Mouse (Mus musculus): Measurements from ENCODE around the gene Myo10. TPM values are rescaled to one million over a fixed set of nuclear protein-coding genes. Genes with fewer than 3 reads are reported as not detected.
"Not testable (repeated sequence)": the region's sequence is repeated elsewhere in the genome, so short reads cannot be mapped to it uniquely, and the experiment has no call there.

Myo10 gene
- total RNA-seq, 2 experiments from 2014 or later: 36.9 to 43.8 TPM

DNA sequence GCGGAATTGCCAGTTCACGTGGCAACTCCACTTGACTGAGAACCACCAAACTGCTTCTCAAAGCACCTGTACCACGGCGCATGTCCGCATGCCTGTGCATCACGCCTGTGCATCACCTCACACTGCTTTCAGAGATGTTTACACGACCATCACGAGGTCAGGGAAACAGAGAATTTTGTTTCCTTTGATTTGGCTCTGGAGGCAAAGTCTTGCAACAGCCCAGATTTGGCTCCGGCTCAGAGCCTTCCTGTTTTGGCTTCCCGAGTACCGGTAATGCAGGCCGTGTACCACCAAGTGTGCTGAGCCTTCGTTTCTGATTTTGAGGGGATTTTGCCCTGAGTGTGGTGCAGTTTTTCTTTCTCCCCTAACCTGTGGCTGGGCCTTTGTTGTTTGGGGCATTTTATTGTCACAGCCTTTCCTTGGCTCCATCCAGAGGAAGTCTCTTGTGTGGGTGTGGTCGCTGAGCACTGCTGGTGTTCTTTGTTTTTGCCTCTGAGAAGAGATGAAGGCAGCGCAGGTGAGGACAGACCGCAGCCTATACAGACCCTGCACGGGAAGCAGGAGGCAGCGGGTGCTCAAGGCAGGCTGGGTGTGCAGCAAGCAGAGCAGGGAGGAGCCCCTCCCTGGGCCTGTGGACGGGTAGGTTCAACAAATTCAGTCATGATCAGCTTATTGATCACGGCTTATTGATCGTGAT is 70.1 kb downstream of the Myo10 start:
- no peak for DNase-seq

DNA sequence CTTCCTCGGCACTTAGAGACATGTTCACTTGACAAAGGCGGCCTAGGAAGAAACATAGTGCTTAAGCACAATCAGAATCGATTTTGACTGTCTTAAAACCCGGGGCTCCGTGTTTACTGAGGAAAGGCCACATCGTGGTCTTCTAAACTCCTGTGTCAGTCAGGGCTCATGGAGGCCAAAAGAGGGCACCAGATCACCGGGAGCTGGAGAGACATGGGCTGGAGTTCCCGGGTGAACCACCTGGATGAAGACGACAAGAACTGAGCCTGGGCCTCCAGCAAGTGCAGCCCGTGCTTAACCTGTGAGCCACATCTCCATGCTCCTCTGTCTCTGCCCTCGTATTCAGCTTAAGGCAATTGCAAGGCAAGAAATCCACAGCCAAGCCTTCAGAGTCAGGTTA is 71.4 kb downstream of the Myo10 start:
- no peak for DNase-seq

DNA sequence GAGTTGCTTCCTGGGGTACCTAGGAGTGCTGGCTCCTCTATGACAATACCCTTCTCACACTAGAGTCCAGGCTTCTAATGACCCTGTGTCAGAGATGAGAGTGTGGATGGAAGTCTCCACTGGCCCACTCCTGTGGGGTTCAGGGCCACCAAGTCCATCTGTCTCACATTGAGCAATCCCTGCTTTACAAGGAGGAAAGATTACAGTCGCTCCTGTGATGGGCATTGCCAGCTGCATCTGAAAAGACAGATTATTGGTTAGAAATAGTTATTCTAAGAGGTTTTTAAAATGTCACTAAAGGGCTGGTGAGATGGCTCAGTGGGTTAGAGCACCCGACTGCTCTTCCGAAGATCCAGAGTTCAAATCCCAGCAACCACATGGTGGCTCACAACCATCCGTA is 72.4 kb downstream of the Myo10 start:
- no peak for DNase-seq

GRCm38 (mm10) chr15:25695253-25695652 is 72.9 kb downstream of the Myo10 start:
- DNase-seq: no peak

GRCm38 (mm10) chr15:25695883-25696282 is 73.6 kb downstream of the Myo10 start:
- DNase-seq: no peak

GRCm38 (mm10) chr15:25696660-25697059 is 74.3 kb downstream of the Myo10 start:
- DNase-seq: no peak

DNA sequence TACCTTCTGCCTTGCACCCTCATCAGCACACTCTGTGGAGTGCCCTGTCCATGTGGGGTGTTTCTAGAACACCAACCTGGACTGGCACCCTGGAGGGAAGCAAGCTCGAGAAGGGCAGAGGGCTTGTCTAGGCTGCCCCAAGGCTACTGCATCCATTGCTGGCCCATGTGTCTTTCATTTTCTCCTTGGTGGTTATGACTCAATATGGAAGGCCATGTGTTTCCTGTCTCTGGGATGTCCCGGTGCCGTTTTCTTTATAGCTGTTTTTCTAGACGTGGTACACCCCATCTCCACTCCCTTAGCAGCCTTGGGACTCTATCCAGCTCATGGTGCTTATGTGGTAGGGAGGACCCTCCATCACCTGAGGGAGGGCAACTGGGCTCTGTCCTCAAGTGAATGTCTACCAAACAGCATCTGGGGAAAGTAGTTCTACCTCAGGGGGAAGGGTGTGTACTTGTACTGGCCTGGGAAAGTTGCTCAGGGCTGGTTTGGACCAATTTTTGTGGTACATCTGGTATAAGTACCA is 76.8 kb downstream of the Myo10 start:
- DNase-seq: no peak

GRCm38 (mm10) chr15:25702602-25703001 is 80.3 kb downstream of the Myo10 start:
- no peak for DNase-seq

- DNase-seq: no peak
Measured at GRCm38 (mm10) chr15:25704809-25705585, 82.7 kb downstream of the Myo10 start.

DNA sequence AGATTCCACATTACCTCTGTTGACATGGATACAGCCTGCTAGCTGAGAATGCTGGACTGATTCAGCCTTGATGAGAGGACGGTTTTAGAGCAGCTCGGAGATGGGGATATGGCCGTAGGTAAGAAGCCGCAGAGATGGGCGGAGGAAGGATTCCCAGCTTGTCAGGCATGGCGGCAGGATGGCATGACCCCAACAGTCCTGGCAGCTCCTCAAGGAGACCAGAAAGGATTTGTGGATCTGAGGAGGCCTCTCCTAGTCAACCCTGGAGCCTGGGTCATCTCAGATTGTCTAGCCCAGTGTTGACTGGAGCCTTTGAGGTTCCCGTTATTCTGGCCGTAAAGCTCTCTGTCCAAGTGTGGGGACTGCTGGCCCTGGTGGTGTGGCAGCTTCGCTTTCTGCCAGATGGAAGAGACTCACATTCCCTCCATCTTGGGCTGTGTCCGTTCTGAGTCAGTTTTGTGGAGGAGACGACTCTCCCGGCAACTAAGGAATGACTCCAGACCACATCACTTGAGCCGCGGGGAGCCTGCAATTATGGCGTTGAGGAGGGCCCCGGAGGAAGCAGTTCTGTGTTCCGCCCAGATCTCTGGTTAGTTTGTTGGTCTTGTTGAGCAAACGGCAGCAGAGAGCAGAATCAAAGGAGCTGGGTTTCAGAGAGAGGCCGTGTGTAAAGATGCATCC is 84.7 kb downstream of the Myo10 start:
- no peak for DNase-seq

- no peak for DNase-seq
Measured at GRCm38 (mm10) chr15:25707891-25708290, 85.6 kb downstream of the Myo10 start.

- DNase-seq: no peak
Measured at GRCm38 (mm10) chr15:25710876-25711275, 88.6 kb downstream of the Myo10 start.

GRCm38 (mm10) chr15:25712877-25713276 is 90.6 kb downstream of the Myo10 start:
- DNase-seq: no peak

DNA sequence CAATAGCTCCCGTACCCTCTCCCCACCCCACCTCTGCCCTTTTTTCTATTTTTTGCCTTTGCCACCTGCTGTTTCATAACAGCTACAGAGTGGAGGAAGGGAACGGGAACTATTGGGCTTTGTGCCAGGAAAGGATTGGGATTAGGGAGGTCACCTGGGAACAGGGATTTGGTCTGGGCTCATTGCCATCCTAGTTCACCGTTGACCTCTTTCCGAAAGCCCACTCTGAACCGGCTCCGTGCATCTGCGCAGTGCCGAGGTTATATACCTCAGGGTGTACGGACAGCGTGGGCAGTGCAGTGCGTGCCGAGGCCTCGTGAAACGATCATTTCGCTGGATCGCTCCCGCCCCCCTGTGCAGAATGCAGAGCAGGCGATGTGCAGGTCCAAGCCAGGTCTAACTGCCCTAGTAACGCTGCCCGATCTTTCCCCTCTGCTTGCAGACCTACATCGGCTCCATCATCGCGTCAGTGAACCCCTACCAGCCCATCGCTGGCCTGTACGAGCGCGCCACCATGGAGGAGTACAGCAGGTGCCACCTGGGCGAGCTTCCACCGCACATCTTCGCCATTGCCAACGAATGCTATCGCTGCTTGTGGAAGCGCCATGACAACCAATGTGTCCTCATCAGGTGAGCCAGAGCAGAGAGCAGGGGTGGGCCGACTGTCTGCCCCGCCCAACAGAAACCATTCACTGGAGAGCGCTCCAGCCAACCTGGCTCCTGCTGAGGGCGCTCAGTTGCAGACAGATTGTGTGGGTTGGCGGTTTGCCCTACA is 91.4 kb downstream of the Myo10 start:
- DNase-seq: no peak

DNA sequence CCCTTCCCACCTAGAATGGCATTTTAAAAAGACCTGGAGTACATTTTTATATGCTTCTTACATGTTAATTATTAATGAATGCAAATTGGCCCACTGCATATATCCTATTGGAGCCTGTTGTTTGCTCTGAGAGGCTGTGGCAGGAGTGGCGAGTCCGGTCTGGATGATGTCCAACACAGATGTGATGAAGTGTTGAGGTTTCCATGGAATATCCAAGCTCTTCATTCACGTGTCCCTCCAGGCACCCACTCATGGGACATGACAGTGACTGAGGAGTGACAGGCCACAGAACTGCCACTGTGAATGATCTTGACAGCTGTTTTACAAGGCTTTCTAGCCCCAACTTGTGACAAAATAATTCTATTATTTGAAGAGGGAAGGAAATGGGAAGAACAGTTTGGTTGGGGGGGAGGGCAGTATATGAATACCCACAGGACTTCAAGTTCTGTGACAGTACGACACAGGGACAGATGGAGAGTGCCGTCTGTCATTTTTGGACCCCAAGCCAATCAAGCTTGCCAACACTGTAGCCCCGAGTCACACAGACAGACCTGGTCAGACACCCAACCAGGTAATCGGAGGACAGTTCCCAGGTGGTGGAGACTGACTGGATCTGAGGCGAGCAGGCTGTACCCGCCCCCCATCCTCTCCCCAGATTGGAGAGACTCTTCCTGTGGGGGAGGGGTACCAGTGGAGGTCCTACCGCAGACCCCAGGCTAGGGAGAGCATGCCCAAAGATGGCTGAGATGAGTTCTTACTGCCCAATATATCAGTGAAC is 93.1 kb downstream of the Myo10 start:
- DNase-seq: peak; percentile 44

- no peak for DNase-seq
Measured at GRCm38 (mm10) chr15:25715996-25716395, 93.7 kb downstream of the Myo10 start.

GRCm38 (mm10) chr15:25717006-25717405 is 94.7 kb downstream of the Myo10 start:
- peak; percentile 89 for DNase-seq

DNA sequence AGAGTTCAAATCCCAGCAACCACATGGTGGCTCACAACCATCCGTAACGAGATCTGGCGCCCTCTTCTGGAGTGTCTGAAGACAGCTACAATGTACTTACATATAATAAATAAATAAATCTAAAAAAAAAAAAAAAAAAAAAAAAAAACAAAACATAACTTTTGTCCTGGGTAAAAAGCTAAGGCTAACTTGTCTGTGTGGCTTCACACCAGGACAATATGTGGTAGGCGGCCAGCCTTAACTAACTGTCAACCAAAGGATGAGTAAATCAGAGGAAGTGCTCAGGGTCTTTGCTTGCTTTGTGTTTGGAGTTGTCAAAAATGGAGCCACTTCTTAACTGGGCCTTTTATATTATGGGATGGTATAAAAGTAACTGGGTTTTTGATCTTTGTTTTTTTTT is 95.8 kb downstream of the Myo10 start:
- not testable (repeated sequence) for DNase-seq

- DNase-seq: no peak
Measured at GRCm38 (mm10) chr15:25719270-25719669, 96.9 kb downstream of the Myo10 start.

DNA sequence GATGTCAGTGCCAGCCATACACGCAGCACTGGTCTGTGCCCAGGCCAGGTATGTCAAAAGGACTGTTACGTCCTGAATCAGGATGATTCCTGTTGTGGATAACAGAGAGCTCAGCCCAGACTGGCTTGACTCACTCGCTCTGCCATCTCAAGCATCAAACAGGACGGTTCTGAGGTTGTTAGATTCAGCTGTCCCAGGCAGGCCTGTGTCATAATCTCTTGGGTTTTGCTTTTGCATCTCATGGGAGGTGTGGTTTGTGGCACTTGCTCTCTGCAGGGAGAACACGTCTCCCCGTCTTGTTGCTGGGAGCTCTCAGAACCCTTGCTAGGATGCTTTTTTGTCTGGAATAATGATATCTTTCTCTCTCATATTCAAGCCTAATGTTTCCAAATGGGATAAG is 97.9 kb downstream of the Myo10 start:
- no peak for DNase-seq

DNA sequence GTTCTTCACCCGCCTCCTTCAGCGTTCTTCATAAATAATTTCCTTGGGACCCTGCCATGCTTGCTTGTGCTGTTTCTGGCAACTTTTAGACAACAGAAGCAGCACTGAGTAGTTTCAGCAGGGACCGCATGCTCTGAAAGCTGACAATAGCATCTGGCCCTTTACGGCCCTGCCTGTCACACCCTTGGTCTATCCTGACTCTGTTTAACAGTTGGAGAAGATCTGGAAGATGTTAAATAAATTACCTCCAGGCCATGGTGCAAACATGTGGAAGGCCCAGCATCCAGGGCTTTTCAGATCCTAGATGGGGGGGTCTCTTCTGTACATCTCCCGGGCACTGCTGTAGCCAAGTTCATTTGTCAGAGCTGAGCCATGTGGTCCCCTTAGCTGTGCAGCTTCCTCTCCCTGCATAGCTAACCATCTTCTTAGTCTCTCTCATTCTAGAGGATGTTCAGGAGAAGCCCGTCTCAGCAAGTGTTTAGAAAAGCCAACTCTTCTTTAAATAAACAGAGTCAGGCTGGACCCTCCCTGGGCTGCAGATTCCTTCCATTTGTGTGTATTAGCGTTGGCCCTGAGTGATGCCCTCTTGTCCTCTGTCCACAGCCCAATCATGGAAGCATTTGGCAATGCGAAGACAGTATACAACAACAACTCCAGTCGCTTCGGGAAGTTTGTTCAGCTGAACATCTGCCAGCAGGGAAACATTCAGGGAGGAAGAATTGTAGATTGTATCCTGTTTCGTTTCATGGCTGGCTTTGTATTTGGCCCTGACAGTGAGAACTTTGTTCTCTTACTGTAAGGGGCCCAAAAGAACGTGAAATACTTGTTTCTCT is 101.2 kb downstream of the Myo10 start:
- no peak for DNase-seq
